Comparison of ENCODE assay signal across 11 mouse cellular contexts in the genomic region with DNA sequence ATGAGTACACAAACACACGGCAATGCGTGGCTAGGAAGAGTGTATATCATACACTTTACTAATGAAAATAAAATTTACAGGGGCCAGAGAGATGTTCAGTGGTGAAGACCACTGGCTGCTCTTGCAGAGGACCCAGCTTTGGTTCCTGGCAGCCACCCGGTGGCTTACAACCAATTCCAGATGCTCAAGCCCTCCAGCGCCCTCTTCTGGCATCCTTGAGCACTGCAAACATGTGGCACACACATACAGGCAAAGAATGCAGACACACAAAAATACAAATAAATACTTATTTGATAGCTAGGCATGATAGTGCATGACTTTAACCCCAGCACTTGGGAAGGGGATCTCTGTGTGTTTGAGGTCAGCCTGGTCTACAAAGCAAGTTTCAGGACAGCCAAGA. TPM values are rescaled to one million over a fixed set of nuclear protein-coding genes. Genes with fewer than 3 reads are reported as not detected.
DNase-seq lines count a peak whose midpoint lies in the region; ATAC-seq and TF ChIP-seq lines count a peak whose summit lies in the region.
"Had no signal": no experiment of that assay in that cellular context is flagged by ENCODE, and none has a peak within 500 bp of the region (broad histone marks: within the 10 kb centered on the region; RNA-seq: fewer than 3 reads in every experiment).

No protein-coding gene starts in this region.

- no peaks in the 10 kb centered on the region for H3K36me3 ChIP-seq in hindbrain, postnatal 0 days (ENCODE audit: insufficient read depth, low read length)
- H3K36me3 ChIP-seq in hindbrain, embryonic 10.5 days, result no peaks in the 10 kb centered on the region
- no peaks in the 10 kb centered on the region for H3K36me3 ChIP-seq in midbrain, postnatal 0 days (ENCODE audit: insufficient read depth, low read length)
- no peaks in the 10 kb centered on the region for H3K36me3 ChIP-seq in midbrain, embryonic 15.5 days (replicated peaks)
- no peaks in the 10 kb centered on the region for H3K36me3 ChIP-seq in embryonic facial prominence, embryonic 15.5 days
- no peaks in the 10 kb centered on the region for H3K36me3 ChIP-seq in stomach, postnatal 0 days (ENCODE audit: control insufficient read depth, insufficient read depth, low read length)
- H3K36me3 ChIP-seq: liver, embryonic 13.5 days had no signal

- no peaks in the 10 kb centered on the region for H3K9me3 ChIP-seq in hindbrain, postnatal 0 days (ENCODE audit: low read length)
- H3K9me3 ChIP-seq in hindbrain, embryonic 10.5 days, result 0 out of 2 replicates have a peak, but pooled peaks cover 2% of the 10 kb centered on the region
- H3K9me3 ChIP-seq in midbrain, postnatal 0 days (ENCODE audit: low read length), result no peaks in the 10 kb centered on the region
- H3K9me3 ChIP-seq in midbrain, embryonic 15.5 days, result no peaks in the 10 kb centered on the region
- H3K9me3 ChIP-seq in embryonic facial prominence, embryonic 15.5 days (replicated peaks), result no peaks in the 10 kb centered on the region
- H3K9me3 ChIP-seq in stomach, postnatal 0 days (ENCODE audit: control insufficient read depth, low read length), result no peaks in the 10 kb centered on the region
- H3K9me3 ChIP-seq: liver, embryonic 13.5 days had no signal

- no peak overlapping the region for H3K9ac ChIP-seq in hindbrain, postnatal 0 days (replicated peaks; ENCODE audit: low read length)
- no peak overlapping the region for H3K9ac ChIP-seq in midbrain, postnatal 0 days (replicated peaks; ENCODE audit: low read length, poor library complexity, severe bottlenecking)
- H3K9ac ChIP-seq in midbrain, embryonic 15.5 days, result no peak overlapping the region
- H3K9ac ChIP-seq in embryonic facial prominence, embryonic 15.5 days, result no peak overlapping the region
- H3K9ac ChIP-seq in stomach, postnatal 0 days (ENCODE audit: low read length), result no peak overlapping the region
- H3K9ac ChIP-seq: liver, embryonic 13.5 days had no signal

- TF ChIP-seq CTCF in hindbrain, postnatal 0 days (IDR thresholded peaks at IDR 0.05; ENCODE audit: low read depth), result peak; percentile 45
- TF ChIP-seq CTCF in midbrain, postnatal 0 days (IDR thresholded peaks at IDR 0.05), result peak; percentile 50
- peak; percentile 66 for TF ChIP-seq CTCF in stomach, postnatal 0 days (IDR thresholded peaks at IDR 0.05; ENCODE audit: low read depth)

- no peak for ATAC-seq in hindbrain, postnatal 0 days
- no peak for ATAC-seq in midbrain, postnatal 0 days (ENCODE audit: low FRiP score)
- ATAC-seq in midbrain, embryonic 15.5 days (replicated peaks), result no peak
- ATAC-seq in embryonic facial prominence, embryonic 15.5 days (ENCODE audit: insufficient number of reproducible peaks, low FRiP score, low TSS enrichment, low read depth), result no peak
- ATAC-seq in stomach, postnatal 0 days (ENCODE audit: low FRiP score, low TSS enrichment), result no peak
- no peak for ATAC-seq in inflammation-experienced regulatory T-cells, adult 6 months
- ATAC-seq: Patski had no signal

- no peak for DNase-seq in hindbrain, postnatal 0 days (ENCODE audit: low spot score)
- no peak for DNase-seq in hindbrain, embryonic 10.5 days (ENCODE audit: low spot score)
- DNase-seq in midbrain, postnatal 0 days (ENCODE audit: low spot score), result no peak
- DNase-seq in stomach, postnatal 0 days (ENCODE audit: low spot score), result peak; percentile 32
- DNase-seq in cerebellum, adult 9-10 months, result no peak
- DNase-seq: liver, embryonic 13.5 days; midbrain, embryonic 14.5 days had no signal

- WGBS in hindbrain, postnatal 0 days, result 72% methylated on average over 4 of the region's 4 CpGs
- 76% methylated on average over 4 of the region's 4 CpGs for WGBS in hindbrain, embryonic 10.5 days
- 89% methylated on average over 4 of the region's 4 CpGs for WGBS in midbrain, postnatal 0 days
- 76% methylated on average over 4 of the region's 4 CpGs for WGBS in midbrain, embryonic 15.5 days
- 67% methylated on average over 4 of the region's 4 CpGs for WGBS in embryonic facial prominence, embryonic 15.5 days
- 60% methylated on average over 4 of the region's 4 CpGs for WGBS in stomach, postnatal 0 days

- no peak overlapping the region for H3K4me3 ChIP-seq in hindbrain, postnatal 0 days (ENCODE audit: low read length)
- H3K4me3 ChIP-seq in hindbrain, embryonic 10.5 days, result no peak overlapping the region
- H3K4me3 ChIP-seq in midbrain, postnatal 0 days (ENCODE audit: low read depth, low read length), result no peak overlapping the region
- no peak overlapping the region for H3K4me3 ChIP-seq in midbrain, embryonic 15.5 days
- no peak overlapping the region for H3K4me3 ChIP-seq in embryonic facial prominence, embryonic 15.5 days (replicated peaks)
- H3K4me3 ChIP-seq in stomach, postnatal 0 days (ENCODE audit: low read depth, low read length), result no peak overlapping the region
- H3K4me3 ChIP-seq: liver, embryonic 13.5 days had no signal

- no peak overlapping the region for H3K27ac ChIP-seq in hindbrain, postnatal 0 days
- no peak overlapping the region for H3K27ac ChIP-seq in hindbrain, embryonic 10.5 days
- H3K27ac ChIP-seq in midbrain, postnatal 0 days (ENCODE audit: low read depth, low read length), result no peak overlapping the region
- H3K27ac ChIP-seq in midbrain, embryonic 15.5 days, result no peak overlapping the region
- peak overlapping the region; percentile 90 for H3K27ac ChIP-seq in embryonic facial prominence, embryonic 15.5 days (replicated peaks)
- peak overlapping the region; percentile 74 for H3K27ac ChIP-seq in stomach, postnatal 0 days (replicated peaks)
- H3K27ac ChIP-seq: liver, embryonic 13.5 days had no signal

- H3K4me2 ChIP-seq in hindbrain, postnatal 0 days (ENCODE audit: low read depth, low read length), result no peak overlapping the region
- no peak overlapping the region for H3K4me2 ChIP-seq in midbrain, postnatal 0 days (ENCODE audit: low read depth, low read length, poor library complexity, severe bottlenecking)
- no peak overlapping the region for H3K4me2 ChIP-seq in midbrain, embryonic 15.5 days
- H3K4me2 ChIP-seq in embryonic facial prominence, embryonic 15.5 days (replicated peaks), result peak overlapping the region; percentile 22; the same call in 1 of the 2 replicates
- H3K4me2 ChIP-seq in stomach, postnatal 0 days (replicated peaks; ENCODE audit: low read depth), result no peak overlapping the region
- H3K4me2 ChIP-seq: liver, embryonic 13.5 days had no signal

- H3K4me1 ChIP-seq in hindbrain, postnatal 0 days (ENCODE audit: insufficient read depth, low read length), result peaks cover 11% of the 10 kb centered on the region; the same call in 1 of the 2 replicates
- peaks cover 37% of the 10 kb centered on the region for H3K4me1 ChIP-seq in hindbrain, embryonic 10.5 days (replicated peaks)
- no peaks in the 10 kb centered on the region for H3K4me1 ChIP-seq in midbrain, postnatal 0 days (ENCODE audit: insufficient read depth, low read length)
- H3K4me1 ChIP-seq in midbrain, embryonic 15.5 days, result peaks cover 21% of the 10 kb centered on the region
- peaks cover 77% of the 10 kb centered on the region for H3K4me1 ChIP-seq in embryonic facial prominence, embryonic 15.5 days
- H3K4me1 ChIP-seq in stomach, postnatal 0 days (replicated peaks; ENCODE audit: control insufficient read depth, insufficient read depth), result 0 out of 2 replicates have a peak, but pooled peaks cover 6% of the 10 kb centered on the region

- TF ChIP-seq EP300 in stomach, postnatal 0 days (optimal IDR thresholded peaks at IDR 0.05), result no peak

- H3K27me3 ChIP-seq in hindbrain, postnatal 0 days (ENCODE audit: insufficient read depth, low read length), result peaks cover 24% of the 10 kb centered on the region
- H3K27me3 ChIP-seq in hindbrain, embryonic 10.5 days (ENCODE audit: insufficient read depth, poor library complexity, severe bottlenecking), result peaks cover 42% of the 10 kb centered on the region
- peaks cover 25% of the 10 kb centered on the region for H3K27me3 ChIP-seq in midbrain, postnatal 0 days (ENCODE audit: insufficient read depth, low read length)
- H3K27me3 ChIP-seq in midbrain, embryonic 15.5 days (replicated peaks), result peaks cover 27% of the 10 kb centered on the region
- H3K27me3 ChIP-seq in embryonic facial prominence, embryonic 15.5 days, result no peaks in the 10 kb centered on the region
- no peaks in the 10 kb centered on the region for H3K27me3 ChIP-seq in stomach, postnatal 0 days (ENCODE audit: control insufficient read depth, insufficient read depth, low read length)
- H3K27me3 ChIP-seq: Patski had no signal

RNA-seq across cellular contexts. Expression of a gene that starts 34.3 kb away (rescaled TPM):
- total RNA-seq in hindbrain, postnatal 0 days (2014; rRNA removed), result 5.1 and 7.7 TPM in 2 replicates
- polyA plus RNA-seq in hindbrain, postnatal 0 days (2015; fragmentation: Nextera tagmentation; extraction: Ambion mirVana), result 3.7 and 4.5 TPM in 2 replicates
- polyA plus RNA-seq in hindbrain, embryonic 10.5 days (2016; fragmentation: Nextera tagmentation; extraction: Ambion mirVana), result 6.2 and 8.1 TPM in 2 replicates
- total RNA-seq in midbrain, postnatal 0 days (2014; rRNA removed), result 6.6 and 6.8 TPM in 2 replicates
- 3.9 and 5.1 TPM in 2 replicates for polyA plus RNA-seq in midbrain, postnatal 0 days (2015; fragmentation: Nextera tagmentation; extraction: Ambion mirVana)
- 7.5 TPM in 2 replicates for polyA plus RNA-seq in midbrain, embryonic 15.5 days (2015; fragmentation: Nextera tagmentation; extraction: Ambion mirVana)
- polyA plus RNA-seq in embryonic facial prominence, embryonic 15.5 days (2015; fragmentation: Nextera tagmentation; extraction: Ambion mirVana), result 3.6 and 4.1 TPM in 2 replicates
- polyA plus RNA-seq in stomach, postnatal 0 days (2015; fragmentation: Nextera tagmentation; extraction: Ambion mirVana), result 11.8 and 12.3 TPM in 2 replicates
- polyA plus RNA-seq in inflammation-experienced regulatory T-cells, adult 6 months (2017; shearing (Covaris generic)), result 1 to 10 TPM in 2 of 3 experiments, under 1 TPM in 1; 0.41 to 1.2 (median 1.1) TPM

RNA-seq across cellular contexts. Expression of a gene that starts 36.0 kb away (rescaled TPM):
- 0.25 and 1.0 TPM in 2 replicates for total RNA-seq in hindbrain, postnatal 0 days (2014; rRNA removed)
- polyA plus RNA-seq in hindbrain, postnatal 0 days (2015; fragmentation: Nextera tagmentation; extraction: Ambion mirVana), result 0.45 TPM in 2 replicates
- polyA plus RNA-seq in hindbrain, embryonic 10.5 days (2016; fragmentation: Nextera tagmentation; extraction: Ambion mirVana), result 0.57 and 0.71 TPM in 2 replicates
- total RNA-seq in midbrain, postnatal 0 days (2014; rRNA removed), result 0.57 and 0.99 TPM in 2 replicates
- polyA plus RNA-seq in midbrain, postnatal 0 days (2015; fragmentation: Nextera tagmentation; extraction: Ambion mirVana), result 0.28 and 0.42 TPM in 2 replicates
- polyA plus RNA-seq in midbrain, embryonic 15.5 days (2015; fragmentation: Nextera tagmentation; extraction: Ambion mirVana), result 0.66 and 0.70 TPM in 2 replicates
- 8.3 and 8.4 TPM in 2 replicates for polyA plus RNA-seq in embryonic facial prominence, embryonic 15.5 days (2015; fragmentation: Nextera tagmentation; extraction: Ambion mirVana)
- 3.0 and 3.2 TPM in 2 replicates for polyA plus RNA-seq in stomach, postnatal 0 days (2015; fragmentation: Nextera tagmentation; extraction: Ambion mirVana)
- under 1 TPM; 0.16 to 0.49 (median 0.33) TPM for polyA plus RNA-seq in inflammation-experienced regulatory T-cells, adult 6 months (2017; shearing (Covaris generic))

Comparison
In these comparisons a context has a peak if more than half of its experiments do, and no peak if none do; other contexts are left out.
1. H3K27ac ChIP-seq: peak in embryonic facial prominence, embryonic 15.5 days (single experiment) and stomach, postnatal 0 days (single experiment); none in hindbrain, postnatal 0 days (single experiment), hindbrain, embryonic 10.5 days (single experiment), midbrain, postnatal 0 days (single experiment) and midbrain, embryonic 15.5 days (single experiment).
2. Peak in every context shown above with its lines, with median percentiles within 50 percentile points of each other: CTCF ChIP-seq.